Mouse (Mus musculus) neural tube, embryonic 15.5 days (tissue): ENCODE measurements around the gene Gm28308. TPM values are rescaled to one million over a fixed set of nuclear protein-coding genes. Genes with fewer than 3 reads are reported as not detected.

Experiments used
- ATAC-seq: fragments of 200-750 bp; cut with Nextera tagmentation; 2 replicates; pipeline ENCODE4 v1.8.0; 2017; ENCODE audit warnings: mild to moderate bottlenecking, moderate TSS enrichment, moderate library complexity; ENCODE audit not compliant: low FRiP score
- H3K27ac ChIP-seq: fragments of 300-500 bp; sonication (generic); replicated peaks from 2 replicates; pipeline ENCODE4 v1.5.1; 2015; ENCODE audit warnings: mild to moderate bottlenecking, inconsistent platforms
- H3K27me3 ChIP-seq: fragments of 300-500 bp; sonication (generic); replicated peaks from 2 replicates; pipeline ENCODE4 v1.6.1; 2015; ENCODE audit warnings: inconsistent platforms
- H3K36me3 ChIP-seq: fragments of 300-500 bp; sonication (generic); 2 replicates; pipeline ENCODE4 v1.6.1; 2015; ENCODE audit warnings: inconsistent platforms
- H3K4me1 ChIP-seq: fragments of 300-500 bp; sonication (generic); 2 replicates; pipeline ENCODE4 v1.6.1; 2015; ENCODE audit warnings: inconsistent platforms
- H3K4me2 ChIP-seq: fragments of 300-500 bp; sonication (generic); 2 replicates; pipeline ENCODE4 v1.6.1; 2015; ENCODE audit warnings: inconsistent platforms, mild to moderate bottlenecking, moderate library complexity
- H3K4me3 ChIP-seq: fragments of 300-500 bp; sonication (generic); replicated peaks from 2 replicates; pipeline ENCODE4 v1.5.1; 2015; ENCODE audit warnings: mild to moderate bottlenecking, inconsistent platforms
- H3K9ac ChIP-seq: fragments of 300-500 bp; sonication (generic); replicated peaks from 2 replicates; pipeline ENCODE4 v1.6.1; 2015; ENCODE audit warnings: mild to moderate bottlenecking, inconsistent platforms
- H3K9me3 ChIP-seq: fragments of 300-500 bp; sonication (generic); replicated peaks from 2 replicates; pipeline ENCODE4 v1.6.1; 2016; ENCODE audit warnings: inconsistent platforms
- WGBS: fragments of 180-500 bp; shearing (Covaris S2); methylation state at CpG from one replicate; pipeline ENCODE4 v1.1.7; 2015; ENCODE audit warnings: mixed read lengths; 5-methylcytosine and 5-hydroxymethylcytosine counted together
- polyA plus RNA-seq: library from polyadenylated mRNA; unstranded; fragments of >200 nt; fragmentation: Nextera tagmentation; extraction: Ambion mirVana; gene quantifications from 2 replicates; pipeline ENCODE4 v1.2.1, GENCODE M21; 2015

Gene Gm28308
- polyA plus RNA-seq, 1 experiment from 2014 or later = not detected

- Histone ChIP-seq H3K9me3 (no peaks in the 10 kb centered on the region), H3K4me3 (no peak overlapping the region), H3K27me3 (no peaks in the 10 kb centered on the region), H3K4me2 (peak overlapping the region; percentile 21), H3K4me1 (peaks cover 73% of the 10 kb centered on the region), H3K9ac (no peak overlapping the region), H3K36me3 (peaks cover 4% of the 10 kb centered on the region; the same call in 1 of the 2 replicates), H3K27ac (peak overlapping the region; percentile 63)
- WGBS = 19% methylated on average over 10 of the region's 10 CpGs
- ATAC-seq = no peak
Measured at GRCm38 (mm10) chr6:52194690-52195089, 18.4 kb downstream of the Gm28308 start.

- no peaks in the 10 kb centered on the region for H3K27me3 ChIP-seq
Measured at GRCm38 (mm10) chr6:52191860-52192550, 21.1 kb downstream of the Gm28308 start.

GRCm38 (mm10) chr6:52190906-52191810 lies 22.0 kb downstream of the Gm28308 start, which contains the start of gene Hoxa4:
Hoxa4 (minus strand) TSS chr6:52191753.
- Histone ChIP-seq H3K36me3 (peaks cover 6% of the 10 kb centered on the region; the same call in 1 of the 2 replicates), H3K27me3 (no peaks in the 10 kb centered on the region), H3K27ac (peak within 1 kb of the TSS; percentile 92), H3K9me3 (no peaks in the 10 kb centered on the region), H3K4me2 (peak within 1 kb of the TSS; percentile 97), H3K4me3 (peak within 1 kb of the TSS; percentile 59), H3K4me1 (peaks cover 80% of the 10 kb centered on the region), H3K9ac (peak within 1 kb of the TSS; percentile 70)
- WGBS = 2% methylated on average over 74 of the region's 102 CpGs
- peak; percentile 83 for ATAC-seq

More at GRCm38 (mm10) chr6:52191860-52192550, 21.1 kb downstream of the Gm28308 start:
- peaks cover 4% of the 10 kb centered on the region; the same call in 1 of the 2 replicates for H3K36me3 ChIP-seq
- ATAC-seq = peak; percentile 87
- peak overlapping the region; percentile 97 for H3K4me2 ChIP-seq
- H3K9ac ChIP-seq = peak overlapping the region; percentile 47
- under 1% methylated on average over 36 of the region's 55 CpGs for WGBS
- peak overlapping the region; percentile 59 for H3K4me3 ChIP-seq
- H3K4me1 ChIP-seq = peaks cover 84% of the 10 kb centered on the region
- H3K9me3 ChIP-seq = no peaks in the 10 kb centered on the region
- peak overlapping the region; percentile 83 for H3K27ac ChIP-seq

GRCm38 (mm10) chr6:52190410-52190809 lies 22.7 kb downstream of the Gm28308 start:
- peak overlapping the region; percentile 92 for H3K27ac ChIP-seq
- 5% methylated on average over 23 of the region's 23 CpGs for WGBS
- H3K4me2 ChIP-seq = peak overlapping the region; percentile 97
- H3K4me3 ChIP-seq = peak overlapping the region; percentile 59
- H3K27me3 ChIP-seq = no peaks in the 10 kb centered on the region
- no peak; the same call in 1 of the 2 replicates for ATAC-seq
- H3K36me3 ChIP-seq = peaks cover 6% of the 10 kb centered on the region; the same call in 1 of the 2 replicates
- H3K9ac ChIP-seq = peak overlapping the region; percentile 70; the same call in 1 of the 2 replicates
- H3K9me3 ChIP-seq = no peaks in the 10 kb centered on the region
- H3K4me1 ChIP-seq = peaks cover 83% of the 10 kb centered on the region

- H3K9ac ChIP-seq = peak overlapping the region; percentile 70; the same call in 1 of the 2 replicates
- peak overlapping the region; percentile 97 for H3K4me2 ChIP-seq
- no peaks in the 10 kb centered on the region for H3K27me3 ChIP-seq
- H3K27ac ChIP-seq = peak overlapping the region; percentile 92
- no peak for ATAC-seq
- 17% methylated on average over 8 of the region's 8 CpGs for WGBS
- peak overlapping the region; percentile 59 for H3K4me3 ChIP-seq
- H3K36me3 ChIP-seq = peaks cover 6% of the 10 kb centered on the region; the same call in 1 of the 2 replicates
- H3K4me1 ChIP-seq = peaks cover 87% of the 10 kb centered on the region
- H3K9me3 ChIP-seq = no peaks in the 10 kb centered on the region
Measured at GRCm38 (mm10) chr6:52189909-52190308, 23.2 kb downstream of the Gm28308 start.

- Histone ChIP-seq H3K27ac (peak overlapping the region; percentile 92), H3K9me3 (no peaks in the 10 kb centered on the region), H3K4me3 (no peak overlapping the region), H3K4me1 (peaks cover 87% of the 10 kb centered on the region), H3K27me3 (no peaks in the 10 kb centered on the region), H3K4me2 (peak overlapping the region; percentile 97), H3K9ac (no peak overlapping the region), H3K36me3 (peaks cover 6% of the 10 kb centered on the region; the same call in 1 of the 2 replicates)
- ATAC-seq = no peak
- WGBS = 24% methylated on average over 5 of the region's 5 CpGs
Measured at GRCm38 (mm10) chr6:52189172-52189591, 24.0 kb downstream of the Gm28308 start.

- Histone ChIP-seq H3K4me2 (no peak overlapping the region), H3K27me3 (no peaks in the 10 kb centered on the region), H3K4me1 (peaks cover 85% of the 10 kb centered on the region), H3K4me3 (no peak overlapping the region), H3K9me3 (no peaks in the 10 kb centered on the region), H3K9ac (no peak overlapping the region), H3K27ac (0 out of 2 replicates have a peak overlapping the region, but pooled peaks have one; percentile 19), H3K36me3 (peaks cover 6% of the 10 kb centered on the region; the same call in 1 of the 2 replicates)
- no peak for ATAC-seq
- 52% methylated on average over 1 of the region's 1 CpGs for WGBS
Measured at GRCm38 (mm10) chr6:52186500-52186899, 26.6 kb downstream of the Gm28308 start.

- Histone ChIP-seq H3K4me3 (no peak overlapping the region), H3K9me3 (no peaks in the 10 kb centered on the region), H3K4me2 (peak overlapping the region; percentile 35; the same call in 1 of the 2 replicates), H3K36me3 (peaks cover 6% of the 10 kb centered on the region; the same call in 1 of the 2 replicates), H3K4me1 (peaks cover 86% of the 10 kb centered on the region), H3K27me3 (no peaks in the 10 kb centered on the region), H3K27ac (no peak overlapping the region; the same call in 1 of the 2 replicates), H3K9ac (no peak overlapping the region)
- no peak for ATAC-seq
- WGBS = 23% methylated on average over 3 of the region's 3 CpGs
Measured at GRCm38 (mm10) chr6:52185834-52186233, 27.3 kb downstream of the Gm28308 start.

- H3K27ac ChIP-seq = peak overlapping the region; percentile 68
- peak overlapping the region; percentile 35 for H3K4me2 ChIP-seq
- 3% methylated on average over 19 of the region's 19 CpGs for WGBS
- ATAC-seq = no peak
- no peaks in the 10 kb centered on the region for H3K9me3 ChIP-seq
- peaks cover 86% of the 10 kb centered on the region for H3K4me1 ChIP-seq
- H3K27me3 ChIP-seq = no peaks in the 10 kb centered on the region
- H3K36me3 ChIP-seq = peaks cover 6% of the 10 kb centered on the region; the same call in 1 of the 2 replicates
- no peak overlapping the region for H3K4me3 ChIP-seq
- H3K9ac ChIP-seq = no peak overlapping the region
Measured at GRCm38 (mm10) chr6:52185222-52185621, 27.9 kb downstream of the Gm28308 start.

GRCm38 (mm10) chr6:52184668-52185067 lies 28.5 kb downstream of the Gm28308 start:
- Histone ChIP-seq H3K9ac (no peak overlapping the region), H3K4me3 (no peak overlapping the region), H3K36me3 (peaks cover 3% of the 10 kb centered on the region; the same call in 1 of the 2 replicates), H3K4me2 (peak overlapping the region; percentile 35), H3K9me3 (no peaks in the 10 kb centered on the region), H3K4me1 (peaks cover 86% of the 10 kb centered on the region), H3K27me3 (no peaks in the 10 kb centered on the region), H3K27ac (peak overlapping the region; percentile 68; the same call in 1 of the 2 replicates)
- 13% methylated on average over 6 of the region's 6 CpGs for WGBS
- no peak for ATAC-seq
